Mouse (Mus musculus): ENCODE data around the gene Ttc19.

DNA sequence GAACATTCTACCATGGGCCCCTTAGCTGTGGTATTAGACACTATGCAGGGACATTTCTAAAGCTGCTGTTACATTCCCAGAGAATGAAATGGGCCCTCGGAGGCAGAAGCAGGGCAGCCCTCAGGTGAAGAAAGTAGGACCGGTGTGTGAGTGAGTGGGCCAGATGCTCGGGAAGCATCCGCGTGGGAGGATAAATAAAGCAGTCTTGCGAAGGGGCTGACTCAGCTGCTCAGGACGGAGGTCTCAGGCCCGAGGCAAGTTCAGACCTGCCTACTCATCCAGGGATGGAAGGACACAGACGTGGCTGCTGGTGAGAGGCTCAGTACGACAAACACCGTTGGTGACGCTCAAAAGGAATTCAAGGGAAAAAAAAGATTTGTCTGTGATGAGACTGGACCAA, 12.2 kb upstream of the Ttc19 start:
- TF ChIP-seq CTCF (IDR thresholded peaks at IDR 0.05 in 2 of 3, conservative IDR thresholded peaks at IDR 0.05 in 1 of 3; ENCODE audit: control insufficient read depth in 1 of 3, insufficient read depth in 1 of 3, low read depth in 2 of 3, low read length in 3 of 3, poor library complexity in 1 of 3, severe bottlenecking in 1 of 3), result no peak
- no peak for TF ChIP-seq ELF1 (IDR thresholded peaks at IDR 0.05; ENCODE audit: low read depth, low read length)
- no peak for TF ChIP-seq POLR2A (IDR thresholded peaks at IDR 0.05; ENCODE audit: control insufficient read depth in 1 of 2, insufficient read depth in 1 of 2, low read depth in 1 of 2, low read length in 2 of 2, poor library complexity in 1 of 2)
- no peak for TF ChIP-seq KAT2A (conservative IDR thresholded peaks at IDR 0.05; ENCODE audit: low read depth, low read length)
- no peak for TF ChIP-seq USF2 (IDR thresholded peaks at IDR 0.05; ENCODE audit: borderline replicate concordance in 1 of 2, insufficient read depth in 1 of 2, low read depth in 1 of 2, low read length in 2 of 2)
- TF ChIP-seq MAFK (IDR thresholded peaks at IDR 0.05; ENCODE audit: borderline replicate concordance, low read depth, low read length), result no peak
- TF ChIP-seq ZC3H11A (IDR thresholded peaks at IDR 0.05; ENCODE audit: low read depth, low read length), result no peak
- no peak for TF ChIP-seq GATA1 (IDR thresholded peaks at IDR 0.05; ENCODE audit: low read depth, low read length)
- no peak for TF ChIP-seq TBP (IDR thresholded peaks at IDR 0.05; ENCODE audit: low read depth, low read length)
- no peak for TF ChIP-seq USF1 (IDR thresholded peaks at IDR 0.05; ENCODE audit: low read depth, low read length)
- no peak for TF ChIP-seq SMC3 (IDR thresholded peaks at IDR 0.05; ENCODE audit: low read depth, low read length)
